Mouse (Mus musculus): ENCODE measurements at regions not wholly inside any gene's neighbourhood (a gene's known extent, or its start where the extent isn't known, plus 50 kb on each side); places are given as distances from the start of the nearest gene placed in this dataset.

GRCm38 (mm10) chr1:122439358-122439757 lies 871.6 kb upstream of the Ddx18 start:
- no peak for DNase-seq (ENCODE audit: low spot score)
- H3K4me3 ChIP-seq (replicated peaks; ENCODE audit: low read length): no peak overlapping the region
- no peaks in the 10 kb centered on the region for H3K36me3 ChIP-seq (replicated peaks; ENCODE audit: control insufficient read depth, insufficient read depth)
- no peaks in the 10 kb centered on the region for H3K27me3 ChIP-seq (ENCODE audit: control insufficient read depth, insufficient read depth, low read length)
- ATAC-seq (ENCODE audit: low FRiP score): no peak
- no peaks in the 10 kb centered on the region for H3K4me1 ChIP-seq (replicated peaks; ENCODE audit: control insufficient read depth, insufficient read depth, low read length)
- no peak overlapping the region for H3K9ac ChIP-seq
- WGBS: 83% methylated on average over 3 of the region's 3 CpGs
- no peak overlapping the region for H3K27ac ChIP-seq
- H3K4me2 ChIP-seq (replicated peaks): no peak overlapping the region
- no peaks in the 10 kb centered on the region for H3K9me3 ChIP-seq (ENCODE audit: control insufficient read depth, low read length)

- 48% methylated on average over 2 of the region's 2 CpGs for WGBS
- Histone ChIP-seq H3K9ac (no peak overlapping the region), H3K4me2 (replicated peaks) (no peak overlapping the region), H3K36me3 (replicated peaks; ENCODE audit: control insufficient read depth, insufficient read depth) (no peaks in the 10 kb centered on the region), H3K27ac (no peak overlapping the region), H3K9me3 (ENCODE audit: control insufficient read depth, low read length) (no peaks in the 10 kb centered on the region), H3K27me3 (ENCODE audit: control insufficient read depth, insufficient read depth, low read length) (no peaks in the 10 kb centered on the region), H3K4me3 (replicated peaks; ENCODE audit: low read length) (no peak overlapping the region), H3K4me1 (replicated peaks; ENCODE audit: control insufficient read depth, insufficient read depth, low read length) (no peaks in the 10 kb centered on the region)
- DNase-seq (ENCODE audit: low spot score) (no peak), ATAC-seq (ENCODE audit: low FRiP score) (no peak)
These were observed 855.7 kb upstream of the Ddx18 start for GRCm38 (mm10) chr1:122423503-122423902.

GRCm38 (mm10) chr1:122396342-122396741 lies 828.6 kb upstream of the Ddx18 start:
- no peak overlapping the region for H3K4me3 ChIP-seq (replicated peaks; ENCODE audit: low read length)
- H3K4me2 ChIP-seq (replicated peaks): no peak overlapping the region
- DNase-seq (ENCODE audit: low spot score) (no peak), ATAC-seq (ENCODE audit: low FRiP score) (no peak)
- no peaks in the 10 kb centered on the region for H3K27me3 ChIP-seq (ENCODE audit: control insufficient read depth, insufficient read depth, low read length)
- no peaks in the 10 kb centered on the region for H3K36me3 ChIP-seq (replicated peaks; ENCODE audit: control insufficient read depth, insufficient read depth)
- H3K4me1 ChIP-seq (replicated peaks; ENCODE audit: control insufficient read depth, insufficient read depth, low read length): no peaks in the 10 kb centered on the region
- WGBS: 89% methylated on average over 2 of the region's 2 CpGs
- H3K27ac ChIP-seq: no peak overlapping the region
- H3K9ac ChIP-seq: no peak overlapping the region
- no peaks in the 10 kb centered on the region for H3K9me3 ChIP-seq (ENCODE audit: control insufficient read depth, low read length)

GRCm38 (mm10) chr1:122393660-122394355 lies 826.0 kb upstream of the Ddx18 start:
- Histone ChIP-seq H3K4me1 (replicated peaks; ENCODE audit: control insufficient read depth, insufficient read depth, low read length) (no peaks in the 10 kb centered on the region), H3K27ac (no peak overlapping the region), H3K9ac (no peak overlapping the region), H3K36me3 (replicated peaks; ENCODE audit: control insufficient read depth, insufficient read depth) (no peaks in the 10 kb centered on the region), H3K27me3 (ENCODE audit: control insufficient read depth, insufficient read depth, low read length) (no peaks in the 10 kb centered on the region), H3K4me3 (replicated peaks; ENCODE audit: low read length) (no peak overlapping the region), H3K4me2 (replicated peaks) (no peak overlapping the region), H3K9me3 (ENCODE audit: control insufficient read depth, low read length) (no peaks in the 10 kb centered on the region)
- 21% methylated on average over 3 of the region's 3 CpGs for WGBS
- DNase-seq (ENCODE audit: low spot score): no peak
- ATAC-seq (ENCODE audit: low FRiP score): peak; percentile 37; the same call in 1 of the 2 replicates

GRCm38 (mm10) chr1:122357015-122357414 lies 789.2 kb upstream of the Ddx18 start:
- Histone ChIP-seq H3K36me3 (replicated peaks; ENCODE audit: control insufficient read depth, insufficient read depth) (no peaks in the 10 kb centered on the region), H3K9me3 (ENCODE audit: control insufficient read depth, low read length) (no peaks in the 10 kb centered on the region), H3K4me2 (replicated peaks) (no peak overlapping the region), H3K27me3 (ENCODE audit: control insufficient read depth, insufficient read depth, low read length) (no peaks in the 10 kb centered on the region), H3K4me1 (replicated peaks; ENCODE audit: control insufficient read depth, insufficient read depth, low read length) (no peaks in the 10 kb centered on the region), H3K27ac (no peak overlapping the region), H3K9ac (no peak overlapping the region), H3K4me3 (replicated peaks; ENCODE audit: low read length) (no peak overlapping the region)
- ATAC-seq (ENCODE audit: low FRiP score) (peak; percentile 79; the same call in 1 of the 2 replicates), DNase-seq (ENCODE audit: low spot score) (peak; percentile 100)
- WGBS: 92% methylated on average over 16 of the region's 16 CpGs

GRCm38 (mm10) chr1:122351530-122351929 lies 783.7 kb upstream of the Ddx18 start:
- Histone ChIP-seq H3K4me1 (replicated peaks; ENCODE audit: control insufficient read depth, insufficient read depth, low read length) (no peaks in the 10 kb centered on the region), H3K9ac (no peak overlapping the region), H3K4me2 (replicated peaks) (no peak overlapping the region), H3K4me3 (replicated peaks; ENCODE audit: low read length) (no peak overlapping the region), H3K27ac (no peak overlapping the region), H3K27me3 (ENCODE audit: control insufficient read depth, insufficient read depth, low read length) (no peaks in the 10 kb centered on the region), H3K9me3 (ENCODE audit: control insufficient read depth, low read length) (no peaks in the 10 kb centered on the region), H3K36me3 (replicated peaks; ENCODE audit: control insufficient read depth, insufficient read depth) (no peaks in the 10 kb centered on the region)
- peak; percentile 46 for DNase-seq (ENCODE audit: low spot score)
- no peak for ATAC-seq (ENCODE audit: low FRiP score)

GRCm38 (mm10) chr1:122333267-122333666 lies 765.5 kb upstream of the Ddx18 start:
- no peak overlapping the region for H3K27ac ChIP-seq
- no peaks in the 10 kb centered on the region for H3K4me1 ChIP-seq (replicated peaks; ENCODE audit: control insufficient read depth, insufficient read depth, low read length)
- WGBS: 49% methylated on average over 6 of the region's 6 CpGs
- H3K4me2 ChIP-seq (replicated peaks): no peak overlapping the region
- H3K27me3 ChIP-seq (ENCODE audit: control insufficient read depth, insufficient read depth, low read length): no peaks in the 10 kb centered on the region
- ATAC-seq (ENCODE audit: low FRiP score): no peak
- no peak overlapping the region for H3K4me3 ChIP-seq (replicated peaks; ENCODE audit: low read length)
- H3K9me3 ChIP-seq (ENCODE audit: control insufficient read depth, low read length): no peaks in the 10 kb centered on the region
- H3K9ac ChIP-seq: no peak overlapping the region
- no peaks in the 10 kb centered on the region for H3K36me3 ChIP-seq (replicated peaks; ENCODE audit: control insufficient read depth, insufficient read depth)
- peak; percentile 50 for DNase-seq (ENCODE audit: low spot score)

GRCm38 (mm10) chr1:122328276-122328675 lies 760.5 kb upstream of the Ddx18 start:
- H3K9ac ChIP-seq: no peak overlapping the region
- H3K27me3 ChIP-seq (ENCODE audit: control insufficient read depth, insufficient read depth, low read length): no peaks in the 10 kb centered on the region
- H3K4me2 ChIP-seq (replicated peaks): no peak overlapping the region
- 37% methylated on average over 1 of the region's 1 CpGs for WGBS
- H3K4me1 ChIP-seq (replicated peaks; ENCODE audit: control insufficient read depth, insufficient read depth, low read length): no peaks in the 10 kb centered on the region
- ATAC-seq (ENCODE audit: low FRiP score): no peak
- H3K4me3 ChIP-seq (replicated peaks; ENCODE audit: low read length): no peak overlapping the region
- no peak overlapping the region for H3K27ac ChIP-seq
- H3K36me3 ChIP-seq (replicated peaks; ENCODE audit: control insufficient read depth, insufficient read depth): no peaks in the 10 kb centered on the region
- H3K9me3 ChIP-seq (ENCODE audit: control insufficient read depth, low read length): no peaks in the 10 kb centered on the region
- no peak for DNase-seq (ENCODE audit: low spot score)
